Mouse (Mus musculus) heart, adult 11 months (tissue): ENCODE measurements around the gene Arih2.

Experiments
- DNase-seq: peaks from one replicate; pipeline ENCODE4 v3.0.0; 2022

Arih2 gene

DNA sequence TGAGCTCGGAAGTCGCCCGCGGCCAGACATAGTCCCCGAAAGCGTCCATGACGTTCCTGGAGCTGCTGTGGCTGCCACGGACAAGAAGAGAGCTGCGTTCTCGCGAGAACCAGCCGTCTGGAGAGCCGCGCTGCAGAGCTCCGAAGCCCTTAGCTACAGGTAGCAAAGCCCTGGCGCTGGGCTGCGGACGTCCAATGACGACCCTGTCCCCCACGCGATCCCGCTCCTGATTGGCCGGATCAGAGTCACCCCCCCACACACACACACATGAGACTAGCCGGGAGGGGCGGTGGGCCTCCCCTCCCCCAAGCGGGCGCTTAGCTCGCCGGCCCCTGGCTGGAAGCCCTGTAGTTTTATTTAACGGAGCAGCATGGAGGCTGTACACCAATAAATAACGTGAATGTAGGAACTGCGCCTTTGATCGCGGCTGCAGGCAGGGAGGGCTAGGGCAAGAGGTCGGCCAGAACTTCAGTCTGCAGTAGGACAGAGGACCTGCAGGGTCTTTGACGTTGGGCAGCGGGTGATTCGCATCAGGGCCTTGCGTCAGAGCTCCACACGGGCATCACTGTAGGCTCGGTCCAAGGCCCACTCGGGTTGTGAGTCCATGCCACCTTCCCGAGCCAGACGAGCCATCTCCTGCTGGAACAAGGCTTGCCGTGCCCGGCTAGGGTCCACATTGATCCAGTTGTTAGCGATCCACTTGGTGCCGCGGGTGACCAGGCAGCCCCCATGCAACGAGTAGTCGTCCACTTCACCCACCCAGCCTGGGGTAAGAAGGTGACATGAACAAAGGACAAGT lies 70.4 kb downstream of the Arih2 start, which contains the start of gene Wdr6:
Gene Wdr6 (minus strand): TSS at position 195 of the 799 bp plus-strand sequence.
- peak; percentile 100 for DNase-seq

DNA sequence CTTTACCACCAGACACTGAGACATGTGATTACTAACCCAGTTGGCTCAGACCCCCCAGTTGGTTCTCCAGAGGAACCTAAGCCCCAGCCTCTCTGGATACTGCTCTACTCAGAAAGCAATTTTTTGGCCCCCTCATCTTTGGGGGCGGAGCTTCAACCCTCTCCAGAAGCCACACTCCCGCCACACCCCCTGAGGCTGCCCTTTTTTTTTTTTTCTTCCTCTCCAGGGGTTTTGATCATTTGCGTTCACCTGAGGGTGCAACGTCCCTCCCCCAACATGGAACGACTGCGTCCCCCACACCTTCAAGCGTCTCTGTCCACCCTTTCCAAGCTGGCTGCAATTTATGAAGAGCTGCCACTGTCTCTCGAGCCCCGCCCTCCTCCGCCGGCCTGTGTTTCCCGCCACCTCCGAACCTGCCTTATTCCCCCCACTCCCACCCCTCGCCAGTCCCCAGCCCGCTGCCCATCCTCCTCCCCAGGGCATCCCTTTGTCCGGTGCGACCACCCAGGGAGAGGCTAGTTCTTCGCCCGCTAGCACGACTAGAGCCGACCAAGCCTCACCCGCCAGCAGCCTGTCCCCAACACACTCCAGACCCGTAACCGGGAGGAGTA lies 71.1 kb downstream of the Arih2 start:
- DNase-seq: peak; percentile 96

DNA sequence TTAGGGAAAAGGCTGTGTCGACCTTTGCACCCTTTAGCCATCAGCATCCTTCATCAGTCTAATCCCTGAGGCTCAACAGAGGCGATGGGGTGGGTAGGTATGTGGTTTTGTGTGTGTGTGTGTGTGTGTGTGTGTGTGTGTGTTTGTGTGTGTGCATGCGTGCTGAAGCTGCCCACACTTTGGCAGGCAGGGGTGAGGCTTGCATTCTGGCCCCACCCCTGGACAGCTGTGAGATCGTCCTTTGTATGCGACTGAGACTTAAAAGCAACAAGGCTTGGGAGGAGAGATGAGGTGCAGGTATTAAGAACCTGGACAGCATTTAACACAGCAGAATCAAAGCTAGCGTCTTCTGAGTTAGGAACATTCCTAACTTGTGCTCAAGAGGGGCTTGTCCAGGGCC lies 72.2 kb downstream of the Arih2 start:
- no peak for DNase-seq

DNA sequence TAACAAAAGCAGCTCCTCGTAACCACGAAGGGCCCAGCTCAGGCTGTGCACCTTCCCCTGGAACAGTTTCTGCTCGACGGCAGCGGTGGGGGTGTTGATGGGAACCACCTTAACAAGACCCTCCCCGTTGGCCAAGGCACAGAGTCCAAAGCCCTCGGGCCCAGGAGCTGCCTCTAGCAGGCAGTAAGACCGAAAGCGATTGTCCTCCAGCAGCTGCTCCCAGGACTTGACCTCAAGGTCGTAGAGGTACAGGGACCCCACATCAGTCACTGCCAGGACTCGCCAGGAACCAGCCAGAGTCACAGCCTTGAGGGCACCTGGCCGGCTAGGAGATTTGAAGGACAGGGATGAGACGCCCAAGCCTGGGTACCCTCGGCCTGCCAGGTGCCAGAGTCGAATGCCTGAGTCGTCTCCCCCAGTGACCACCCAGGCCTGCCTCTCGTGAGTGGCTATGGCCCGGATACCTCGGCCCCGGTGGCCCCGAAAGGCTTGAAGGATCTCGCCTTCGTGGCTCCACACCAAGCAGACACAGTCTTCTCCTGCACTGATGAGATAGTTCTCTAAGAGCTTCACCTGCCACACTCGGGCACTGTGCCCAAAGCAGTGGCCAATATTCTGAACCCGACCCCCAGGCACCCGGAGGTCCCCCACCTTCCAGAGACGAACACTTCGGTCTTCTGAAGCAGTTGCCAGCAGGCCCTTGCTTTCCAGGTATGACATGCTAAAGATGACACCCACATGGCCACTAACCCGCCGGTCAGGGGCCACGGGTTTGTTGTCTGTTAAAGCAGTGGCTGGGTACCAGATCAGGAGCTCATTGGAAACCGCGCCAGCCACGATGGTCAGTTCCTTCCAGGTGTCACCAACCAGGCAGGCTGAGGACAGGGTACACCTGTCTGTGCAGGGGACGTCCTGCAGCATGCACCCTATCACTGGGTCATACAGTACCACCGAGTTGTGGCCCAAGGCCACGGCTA lies 73.6 kb downstream of the Arih2 start:
- peak; percentile 92 for DNase-seq

DNA sequence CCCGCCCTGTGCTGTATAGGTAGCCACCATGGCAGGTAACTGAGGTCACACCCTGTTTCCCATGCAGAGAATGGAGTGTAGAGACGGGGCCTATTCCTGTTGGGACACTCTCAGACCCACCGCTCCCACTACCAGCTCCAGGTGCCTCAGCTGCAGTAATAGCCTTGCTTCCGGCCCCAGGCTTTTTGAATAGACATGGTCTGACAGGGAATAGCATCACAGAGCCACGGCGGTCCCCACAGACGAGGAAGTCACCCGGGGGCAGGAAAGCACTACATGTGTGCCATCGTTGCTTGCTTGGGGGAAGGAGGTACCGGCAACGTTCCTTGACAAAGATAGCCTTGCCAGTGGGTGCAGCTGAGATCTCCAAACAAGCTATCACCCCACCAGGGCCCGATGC lies 74.3 kb downstream of the Arih2 start:
- peak; percentile 91 for DNase-seq

DNA sequence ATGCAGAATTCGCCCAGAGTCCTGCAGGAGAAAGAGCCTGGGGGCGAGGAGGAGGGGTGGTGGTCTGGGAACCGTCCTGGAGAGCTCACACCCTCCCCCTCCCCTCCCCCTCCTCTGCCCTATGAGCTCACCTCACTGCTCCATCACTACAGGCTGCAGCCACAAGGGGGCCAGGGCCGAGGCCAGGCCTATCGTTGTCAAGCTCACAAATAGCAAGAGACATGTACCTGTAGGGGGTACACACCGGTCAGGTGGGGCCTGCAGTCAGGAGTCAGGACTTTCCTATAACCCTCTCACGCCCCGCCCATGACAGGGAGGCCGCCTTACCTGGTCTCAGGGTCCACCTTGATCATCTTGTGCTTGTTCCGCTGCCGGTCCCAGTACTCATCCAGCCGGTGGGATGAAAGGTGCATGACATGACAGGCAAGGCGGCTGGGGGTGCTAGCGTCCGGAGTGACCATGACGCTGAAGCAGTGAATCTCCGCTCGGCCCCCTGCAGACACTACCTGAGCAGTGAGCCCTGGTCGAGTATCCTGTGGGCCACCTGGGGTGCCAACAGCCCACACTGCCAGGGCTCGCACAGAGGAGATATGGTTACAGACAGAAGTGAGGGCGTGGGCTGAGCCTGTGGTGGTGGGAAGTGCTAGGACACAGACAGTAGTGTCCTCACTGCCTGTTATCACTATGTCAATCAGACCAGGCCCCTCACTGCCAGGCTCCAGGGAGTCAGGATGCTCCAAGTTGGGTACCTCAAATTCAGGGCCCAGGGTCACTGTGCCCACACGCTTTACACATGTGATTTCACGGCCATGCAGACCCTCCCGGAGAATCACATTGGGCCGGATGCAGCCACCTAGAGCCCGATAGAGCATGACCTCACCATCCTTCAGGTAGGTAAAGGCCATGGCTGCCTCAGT lies 75.2 kb downstream of the Arih2 start:
- DNase-seq: peak; percentile 94

DNA sequence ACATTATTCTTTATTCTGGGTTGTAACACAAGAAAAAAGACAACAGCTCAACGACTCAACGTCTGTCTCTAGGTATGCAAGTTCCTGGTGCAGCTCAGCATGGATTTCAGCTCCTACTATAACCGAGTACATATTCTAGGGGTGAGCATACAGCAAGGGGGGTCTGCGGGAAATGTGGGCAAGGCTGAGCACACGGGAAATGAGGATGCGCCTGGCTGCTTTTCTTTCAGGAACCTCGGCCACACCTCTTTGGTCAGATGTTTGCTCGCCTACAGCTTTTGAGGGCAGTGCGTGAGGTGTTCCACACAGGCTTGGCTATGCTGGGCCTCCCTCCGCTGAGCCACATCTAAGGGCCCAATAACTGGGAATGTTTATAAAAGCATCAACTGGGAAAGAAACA lies 76.9 kb downstream of the Arih2 start:
- DNase-seq: peak; percentile 83

DNA sequence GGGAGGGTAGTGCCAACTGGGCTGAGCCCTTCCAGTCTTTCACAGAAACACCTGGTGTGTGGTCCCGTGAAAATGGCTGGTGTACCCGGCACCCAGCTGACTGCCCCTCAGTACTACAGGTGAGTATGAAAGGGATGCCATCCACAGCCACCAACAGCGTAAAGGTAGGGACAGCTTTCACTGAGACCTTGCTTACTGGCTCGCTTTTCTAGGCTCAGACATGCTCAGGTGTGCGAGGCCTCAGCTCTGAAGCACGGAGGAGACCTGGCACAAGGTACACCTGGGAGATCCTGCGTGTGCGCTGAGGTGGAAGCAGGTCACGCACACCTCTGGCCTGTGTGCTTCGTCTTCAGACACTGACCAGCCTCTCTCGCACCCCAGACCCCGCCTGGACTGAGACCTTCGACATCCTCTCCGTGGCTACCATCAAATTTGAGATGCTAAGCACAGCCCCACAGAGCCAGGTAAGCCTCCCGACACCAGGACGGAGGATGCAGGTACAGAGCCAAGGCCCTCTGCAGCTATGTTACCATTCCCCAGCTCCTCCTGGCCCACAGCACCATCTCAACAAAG lies 77.7 kb downstream of the Arih2 start:
- DNase-seq: peak; percentile 90

DNA sequence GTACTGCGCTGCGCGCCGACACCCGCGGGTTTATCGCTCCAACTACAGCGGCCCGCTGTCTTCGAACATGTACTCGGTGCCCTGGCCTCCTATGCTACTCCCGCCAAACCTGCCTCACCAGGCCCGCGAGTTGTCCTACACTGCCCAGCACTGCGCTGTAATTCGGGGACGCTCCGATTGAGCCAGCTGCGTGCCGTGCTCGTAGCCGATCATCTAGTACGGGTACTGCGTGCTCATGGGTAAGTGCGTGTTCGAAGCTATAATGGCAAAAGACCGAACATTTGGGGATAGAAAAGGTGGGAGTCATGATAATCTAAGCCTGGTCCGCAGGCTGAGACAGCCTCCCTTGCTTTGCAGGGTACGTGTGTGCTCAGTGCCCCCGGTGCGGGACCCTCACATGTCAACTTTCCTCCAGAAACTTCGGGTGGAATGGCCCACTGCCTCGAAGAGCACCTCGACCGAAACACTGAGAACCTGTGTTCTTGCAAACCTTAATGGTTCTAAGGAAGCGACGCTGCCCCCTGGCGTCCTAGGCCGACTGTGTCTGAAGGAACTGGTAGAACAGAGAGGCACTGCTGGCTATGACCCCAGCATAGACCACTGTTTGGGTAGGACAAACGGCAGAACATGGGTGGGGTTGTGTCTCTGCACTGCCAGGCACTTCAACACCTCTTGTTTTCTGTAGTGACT lies 78.8 kb downstream of the Arih2 start:
- peak; percentile 97 for DNase-seq

DNA sequence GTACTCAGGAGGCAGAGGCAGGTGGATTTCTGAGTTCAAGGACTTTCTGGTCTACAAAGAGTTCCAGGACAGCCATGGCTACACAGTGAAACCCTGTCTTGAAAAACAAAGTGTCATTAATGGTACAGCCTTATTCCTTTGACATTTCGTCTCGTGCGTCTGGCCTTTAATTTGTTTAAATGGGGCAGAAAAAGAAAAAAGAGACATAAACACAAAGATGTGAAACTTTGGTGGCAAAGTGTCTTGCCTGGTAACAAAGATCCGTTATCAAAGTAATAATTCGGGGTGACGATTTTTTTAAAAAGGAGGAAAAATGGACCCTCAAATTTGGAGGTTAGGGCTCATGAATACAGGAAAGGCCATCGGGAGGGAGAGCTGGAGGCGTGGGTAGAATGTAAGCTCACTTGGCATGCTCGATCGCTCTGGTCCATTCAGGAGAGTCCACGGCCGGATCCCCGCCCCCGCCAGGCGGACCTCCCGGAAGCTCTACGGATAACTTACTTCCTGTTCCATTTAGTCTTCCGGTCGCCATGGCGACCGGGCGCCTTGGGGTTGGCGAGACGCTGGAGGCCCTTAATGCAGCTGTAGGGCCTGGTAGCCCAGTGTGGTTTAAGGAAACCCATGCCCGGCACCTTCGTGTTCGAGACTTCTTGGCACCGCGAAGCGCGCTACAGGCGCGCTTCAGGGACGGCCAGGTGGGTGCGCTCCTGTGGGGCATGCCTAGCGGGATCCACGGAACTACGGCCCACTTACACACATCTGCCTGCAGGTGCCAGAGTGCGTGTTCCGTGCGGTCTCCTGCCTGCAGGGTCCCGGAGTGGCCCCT lies 79.6 kb downstream of the Arih2 start, which contains the start of gene Dalrd3:
Gene Dalrd3 (plus strand): TSS at position 506 of the 826 bp plus-strand sequence.
- DNase-seq: peak; percentile 99

DNA sequence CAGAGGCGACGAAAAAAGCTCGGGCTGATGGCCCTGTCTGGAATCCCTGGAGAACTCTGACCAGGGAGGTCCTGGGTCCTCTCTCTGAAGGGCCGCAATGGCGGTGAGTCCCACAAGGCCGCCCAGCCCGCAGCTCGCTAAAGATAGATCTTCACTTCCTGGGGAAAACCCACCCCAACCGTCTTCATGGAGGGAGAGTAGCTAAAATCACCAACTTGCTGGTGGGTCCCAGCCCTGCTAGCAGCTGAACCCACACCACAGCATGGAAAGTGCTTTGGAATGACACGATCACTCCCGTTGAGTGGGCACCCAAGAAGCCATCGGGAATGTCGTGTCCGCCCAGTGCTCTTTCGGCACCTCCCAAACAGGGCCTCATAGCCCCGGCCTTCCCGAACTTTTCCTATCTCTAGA lies 80.7 kb downstream of the Arih2 start:
- DNase-seq: peak; percentile 94

DNA sequence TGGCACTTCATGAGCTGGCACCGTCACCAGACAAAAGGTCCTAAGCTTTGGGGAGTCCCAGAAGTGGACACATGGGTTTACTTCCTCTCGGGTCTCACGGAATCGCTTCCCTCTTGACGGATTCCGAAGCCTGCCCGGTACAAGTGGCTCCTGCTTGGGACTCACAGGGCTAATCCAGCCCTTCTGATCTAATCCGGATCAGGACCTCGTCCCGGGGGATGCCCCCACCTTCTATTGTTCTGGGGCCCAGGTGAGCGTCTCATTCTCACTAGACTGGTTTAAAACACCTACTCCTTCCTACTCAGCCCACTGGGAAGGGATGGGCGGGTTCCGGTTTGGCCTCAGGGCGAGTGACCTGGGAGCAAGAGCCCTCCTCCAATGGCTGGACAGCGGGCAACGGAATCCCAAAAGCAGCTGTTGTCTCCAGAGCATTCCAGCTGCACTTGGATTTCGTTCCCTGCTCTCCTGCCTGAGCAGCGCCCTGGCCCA lies 81.2 kb downstream of the Arih2 start:
- DNase-seq: peak; percentile 98

DNA sequence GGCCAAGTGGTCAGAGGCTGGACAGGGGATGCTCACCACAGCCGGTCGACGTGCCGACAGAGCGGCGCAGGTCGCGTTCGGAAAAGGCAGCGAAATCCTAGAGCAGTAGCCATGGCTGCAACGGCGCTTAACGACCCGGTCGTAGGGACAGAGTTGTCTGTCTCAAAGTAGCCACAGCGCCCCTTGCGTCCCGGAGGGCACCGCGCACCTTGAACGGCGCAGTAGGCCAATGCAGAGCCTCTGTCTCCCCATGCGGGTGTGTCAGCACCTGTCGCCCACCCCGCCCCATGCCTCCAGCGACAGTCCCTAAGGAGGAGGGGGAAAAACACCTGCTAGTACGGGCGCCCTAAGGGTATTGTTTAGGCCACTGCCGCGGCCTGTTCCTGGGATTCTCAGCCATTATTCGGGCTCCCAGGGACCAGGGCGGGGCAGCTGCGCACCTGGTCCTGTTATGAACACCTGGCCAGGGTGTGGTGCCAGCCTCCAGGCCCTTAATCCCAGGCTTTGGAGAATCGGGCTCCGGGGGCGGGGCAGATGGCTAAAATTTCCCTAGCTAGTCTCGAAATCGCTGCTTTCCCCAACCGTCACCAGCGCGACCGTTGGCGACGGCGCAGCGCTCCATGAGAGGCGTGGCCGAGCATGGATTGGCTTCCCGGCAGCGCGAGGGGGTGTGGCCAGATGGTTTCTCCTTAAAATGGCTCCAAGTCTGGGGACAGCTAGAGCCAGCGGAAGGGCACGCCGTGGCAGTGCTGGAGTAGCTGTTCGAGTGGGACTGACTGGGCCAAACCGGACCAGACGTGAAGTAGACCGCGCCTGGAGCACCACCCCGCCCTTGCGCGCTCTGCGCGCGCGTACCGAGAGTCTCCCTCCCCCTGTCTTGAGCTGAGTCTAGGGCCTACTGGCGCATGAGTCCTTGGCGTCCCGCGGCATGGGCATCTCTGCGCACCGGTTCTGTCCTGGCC lies 82.1 kb downstream of the Arih2 start, which contains the start of gene Ndufaf3:
Gene Ndufaf3 (minus strand): TSS at position 620 of the 962 bp plus-strand sequence.
- DNase-seq: peak; percentile 100

DNA sequence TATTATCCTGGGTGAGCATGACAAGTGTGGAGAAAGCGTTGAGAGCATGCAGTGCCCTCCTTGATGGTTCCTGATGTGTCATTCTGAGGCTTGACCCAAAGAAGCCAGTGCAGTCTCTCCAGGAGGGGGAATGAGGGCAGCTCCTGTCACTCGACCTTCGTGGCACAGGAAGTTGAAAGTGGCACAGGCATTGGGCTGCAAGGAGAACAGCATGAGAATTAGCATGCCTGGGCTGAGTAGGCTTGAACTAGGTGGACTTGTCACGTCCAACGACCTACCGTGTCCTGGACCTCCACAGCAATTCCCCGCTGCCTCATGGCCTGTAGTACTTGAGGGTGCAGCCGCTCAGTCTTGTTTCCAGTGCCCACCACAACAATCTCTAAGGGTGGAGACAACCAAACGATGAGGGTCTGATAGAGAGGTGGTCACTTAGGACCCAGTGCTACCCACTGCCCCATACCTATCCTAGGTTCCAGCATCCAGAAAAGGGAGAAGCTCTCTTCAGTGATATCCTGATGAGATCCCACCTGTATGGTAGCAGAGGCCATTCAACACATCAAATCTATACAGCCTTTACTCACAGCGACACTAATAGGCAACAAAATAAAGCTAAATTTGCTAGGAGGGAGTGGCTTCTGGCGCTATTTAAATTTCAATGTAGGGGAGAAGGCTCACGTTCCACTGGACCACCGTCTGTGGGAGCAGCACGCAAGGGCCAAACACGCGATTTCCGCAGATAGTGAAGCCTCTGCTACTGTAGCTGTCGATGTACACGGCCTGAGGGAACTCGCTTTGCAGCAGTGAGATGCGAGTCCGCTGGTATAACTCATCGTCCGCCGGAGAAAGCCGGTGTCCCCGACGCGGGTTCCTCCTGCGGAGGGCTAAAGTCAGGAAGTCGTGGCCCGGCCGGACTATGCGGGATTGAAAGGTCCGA lies 83.0 kb downstream of the Arih2 start:
- DNase-seq: peak; percentile 94

DNA sequence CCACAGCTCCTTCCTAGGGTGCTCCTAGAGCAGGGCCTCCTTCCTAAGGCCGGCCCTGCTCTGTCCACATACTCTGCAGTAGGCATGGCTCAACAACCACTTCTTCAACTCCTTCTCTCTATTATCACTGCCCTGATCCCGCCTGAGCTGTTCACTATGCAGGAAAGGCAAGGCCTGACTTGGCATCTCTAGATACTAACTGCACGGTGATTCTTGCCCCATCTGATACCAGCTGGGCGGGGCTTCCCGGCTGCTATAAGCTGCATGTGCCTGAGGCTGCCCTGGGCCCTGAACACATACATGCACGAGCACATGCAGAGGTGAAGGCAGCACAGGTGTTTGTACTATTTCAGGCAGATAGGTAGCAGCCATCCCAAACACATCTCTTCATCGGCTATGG lies 85.1 kb downstream of the Arih2 start:
- peak; percentile 90 for DNase-seq

DNA sequence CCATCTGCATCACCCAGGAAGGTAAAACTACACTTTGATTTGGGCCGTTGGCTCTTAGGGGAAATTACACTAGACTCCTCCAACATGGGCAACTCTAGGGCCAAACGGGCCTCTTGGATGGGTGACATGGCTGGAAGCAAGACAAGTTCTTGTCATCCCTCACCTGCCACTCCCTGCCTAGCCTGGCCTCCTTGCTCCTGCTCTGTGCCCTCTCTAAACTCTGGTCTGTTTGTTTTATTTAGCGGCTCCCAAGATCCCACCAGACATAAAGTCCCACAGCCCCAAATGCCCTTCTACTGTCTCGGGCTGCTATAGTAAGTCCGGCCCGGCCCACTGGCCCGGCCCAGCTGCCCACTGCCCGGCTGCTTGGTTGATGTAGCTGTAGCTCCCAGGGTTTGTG lies 85.5 kb downstream of the Arih2 start:
- peak; percentile 90 for DNase-seq

DNA sequence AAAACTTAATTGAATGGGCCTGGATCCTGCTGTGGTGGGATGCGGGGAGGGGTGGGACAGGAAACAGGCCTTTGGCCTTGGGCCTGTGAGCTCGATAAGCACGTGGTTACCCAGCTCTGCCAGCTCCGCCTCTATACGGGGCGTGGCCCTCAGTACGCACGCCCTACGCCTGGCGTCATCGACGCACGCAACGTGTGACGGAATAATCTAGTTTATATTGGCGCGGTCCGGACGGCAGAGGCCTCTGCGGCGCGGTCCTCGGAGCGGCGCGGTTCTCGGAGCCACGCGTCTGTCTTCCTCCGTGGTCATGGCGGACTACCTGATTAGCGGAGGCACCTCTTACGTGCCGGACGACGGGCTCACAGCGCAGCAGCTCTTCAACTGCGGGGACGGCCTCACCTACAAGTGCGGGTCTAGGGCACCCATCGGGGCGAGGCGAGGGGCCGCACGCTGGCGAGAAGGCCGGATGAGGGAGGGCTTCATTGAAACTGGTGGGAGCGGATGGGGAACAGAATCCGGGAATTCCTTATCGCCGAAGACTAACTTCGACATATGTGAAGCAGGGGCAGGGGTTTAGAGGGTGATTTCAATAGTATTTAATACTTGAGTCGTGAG lies 88.9 kb downstream of the Arih2 start, which contains the start of gene Impdh2:
Gene Impdh2 (plus strand): TSS at position 60 of the 615 bp plus-strand sequence.
- DNase-seq: peak; percentile 100
